Mouse (Mus musculus): ENCODE measurements around the gene Med27.

The Med27 gene

DNA sequence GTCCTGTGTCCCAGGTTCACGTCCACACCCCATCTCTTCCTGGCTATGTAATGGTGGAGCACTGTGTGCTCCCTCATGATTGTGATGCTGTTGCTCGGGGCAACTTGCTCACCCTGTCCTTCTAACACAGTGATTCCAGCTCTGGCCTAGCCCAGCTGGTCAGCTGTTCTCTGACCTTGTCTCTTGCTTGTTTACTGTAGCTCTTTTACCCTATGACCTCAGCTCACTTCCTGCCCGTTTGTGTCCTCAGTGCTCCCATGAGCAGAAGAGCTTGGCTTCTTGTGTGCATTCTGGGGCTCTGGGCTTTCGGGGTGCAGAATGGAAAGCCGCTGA is 91.9 kb downstream of the Med27 start:
- DNase-seq, result no peak

GRCm38 (mm10) chr2:29438986-29439385 is 92.4 kb downstream of the Med27 start:
- DNase-seq, result no peak

- DNase-seq, result no peak
Observed at GRCm38 (mm10) chr2:29439396-29439795, 92.8 kb downstream of the Med27 start.

DNA sequence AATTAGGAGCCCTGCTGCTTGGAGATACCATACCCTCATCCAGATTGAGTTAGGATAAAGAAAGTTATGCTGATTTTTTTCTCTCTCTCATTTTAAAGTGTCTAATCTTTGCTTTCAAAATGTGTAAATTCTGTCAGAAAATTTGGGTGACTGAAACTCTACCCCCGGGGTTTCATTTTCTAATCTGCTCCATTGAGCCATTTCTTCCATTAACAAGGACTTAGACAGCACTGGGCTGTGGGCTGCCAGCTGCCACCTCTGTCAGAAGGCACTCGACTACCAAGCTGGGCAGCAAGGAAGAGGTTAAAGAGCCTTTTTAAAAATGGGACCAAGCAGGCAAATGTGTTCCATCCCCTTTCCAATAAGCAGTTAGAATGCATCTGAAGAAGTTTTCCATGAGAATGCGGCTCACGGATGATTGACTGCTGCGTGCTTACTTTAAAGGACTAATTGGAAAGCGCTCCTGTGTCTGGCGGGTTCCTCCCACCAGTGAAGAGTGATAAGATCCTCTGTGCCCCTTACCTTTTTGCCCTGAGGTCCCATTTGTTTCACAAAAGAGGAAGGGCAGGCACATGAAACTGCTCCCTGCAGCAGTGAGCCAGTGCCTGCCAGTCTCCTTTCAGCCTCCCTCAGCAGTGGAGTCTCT is 93.4 kb downstream of the Med27 start:
- DNase-seq, result no peak

- DNase-seq, result no peak
Observed at GRCm38 (mm10) chr2:29442275-29442674, 95.7 kb downstream of the Med27 start.

DNA sequence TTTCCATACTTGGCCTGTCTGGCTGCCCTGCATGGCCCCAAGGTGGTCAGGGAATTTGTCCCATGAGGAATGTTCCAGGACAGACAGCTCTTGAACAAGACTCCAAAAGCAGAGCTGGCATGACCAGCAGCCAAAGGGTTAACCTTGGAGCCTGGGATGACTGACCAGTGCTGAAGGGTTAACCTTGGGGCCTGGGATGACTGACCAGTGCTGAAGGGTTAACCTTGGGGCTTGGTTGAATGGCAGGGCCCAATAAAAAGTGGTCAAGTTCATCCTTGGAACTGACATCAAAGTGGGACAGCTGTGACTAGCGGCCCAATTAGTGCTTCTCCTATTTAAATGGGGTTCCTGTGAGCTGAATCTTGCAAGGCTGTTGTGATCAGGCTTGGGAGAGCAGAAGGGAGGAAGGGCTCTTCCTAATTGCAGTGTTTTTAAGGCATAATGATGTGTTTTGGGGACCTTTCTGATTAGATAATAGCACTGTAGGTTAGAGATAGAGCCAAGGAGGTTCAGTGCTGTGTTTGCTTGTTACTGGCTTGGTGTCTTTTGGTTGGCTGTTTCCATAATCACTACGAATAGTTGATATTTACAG is 97.1 kb downstream of the Med27 start:
- no peak for DNase-seq

GRCm38 (mm10) chr2:29448476-29449002 is 101.9 kb downstream of the Med27 start:
- DNase-seq, result no peak

DNA sequence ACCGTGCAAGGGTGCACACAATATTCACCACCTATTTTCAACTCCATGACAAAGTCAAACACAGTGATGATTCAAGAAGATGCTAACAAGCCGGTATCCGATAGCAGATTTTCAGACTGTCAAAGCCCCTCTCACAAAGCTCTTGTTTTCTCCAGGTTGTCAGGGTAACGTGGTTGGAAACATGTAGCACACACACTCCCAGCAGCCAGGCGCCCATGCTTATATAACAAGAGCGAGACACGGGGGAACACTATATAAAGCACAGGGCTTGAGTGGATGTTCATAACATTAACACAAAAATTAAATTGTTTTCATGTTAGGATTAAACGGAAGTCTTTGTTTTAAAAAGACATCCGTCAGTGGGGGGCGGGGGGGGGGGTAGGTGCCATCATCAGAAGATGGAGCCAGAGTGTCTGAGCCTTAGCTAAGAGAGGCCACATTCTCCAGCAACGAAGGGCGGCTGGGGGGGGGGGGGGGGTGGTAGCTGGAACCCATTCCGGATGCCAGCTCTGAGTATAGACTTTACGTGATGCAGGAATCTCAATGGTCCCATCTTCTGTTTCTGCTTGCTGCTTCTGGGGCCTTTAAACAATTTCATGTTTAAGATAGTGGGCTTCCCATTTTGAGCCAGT is 104.9 kb downstream of the Med27 start:
- peak; percentile 82 for DNase-seq

DNA sequence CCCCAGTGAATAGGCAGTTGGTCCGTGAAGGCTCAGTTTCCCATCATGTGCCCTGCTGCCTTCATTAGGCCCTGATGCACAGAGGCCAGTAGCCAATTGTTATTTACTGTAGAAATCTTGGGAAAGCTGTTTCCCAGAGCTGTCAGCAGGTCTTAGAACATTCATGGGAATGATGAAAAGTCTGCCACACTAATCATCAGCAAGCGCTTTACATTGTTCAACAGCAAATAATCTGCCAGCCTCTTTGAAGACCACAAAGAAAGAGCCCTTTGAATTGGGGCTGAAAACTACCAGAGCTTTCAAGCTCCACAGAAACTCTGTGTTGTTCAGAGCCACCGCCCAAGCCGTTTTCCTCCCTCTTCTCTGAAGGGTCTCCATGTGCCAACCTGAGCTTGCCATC is 106.8 kb downstream of the Med27 start:
- no peak for DNase-seq

DNA sequence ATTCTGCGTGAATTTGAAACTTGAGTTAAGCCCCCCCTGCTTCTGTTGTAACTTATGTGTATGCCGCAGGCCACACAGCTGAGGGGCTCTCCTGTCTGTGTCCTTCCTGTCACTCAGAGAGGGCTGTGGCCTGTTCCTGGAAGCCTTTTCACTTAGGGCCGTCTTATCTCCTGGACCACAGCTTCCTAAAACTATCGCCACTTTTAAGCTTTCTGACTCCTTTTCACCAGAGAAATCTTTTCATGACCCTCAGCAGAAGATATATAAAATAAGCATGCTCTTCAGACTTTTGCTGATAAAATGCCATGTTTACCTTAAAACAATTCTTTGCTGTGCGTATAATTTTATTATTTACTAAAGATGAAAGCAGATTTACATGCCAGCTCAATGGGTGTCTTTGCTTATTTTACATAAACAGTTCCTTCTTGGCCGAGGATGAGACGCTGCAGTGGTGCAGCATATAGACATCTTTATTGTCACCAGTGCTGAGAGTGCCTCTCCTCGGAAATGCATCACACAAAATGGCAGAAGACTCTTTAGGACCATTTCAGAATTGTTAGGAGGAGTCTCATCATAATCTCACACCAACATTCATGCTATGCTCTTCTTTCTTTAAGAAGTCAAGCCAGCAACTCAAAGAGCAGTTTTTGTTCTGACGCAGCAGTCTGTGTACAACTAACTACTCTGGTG is 110.2 kb downstream of the Med27 start:
- no peak for DNase-seq

- DNase-seq, result no peak
Observed at GRCm38 (mm10) chr2:29457677-29458076, 111.1 kb downstream of the Med27 start.

- DNase-seq, result no peak
Observed at GRCm38 (mm10) chr2:29458346-29458950, 111.8 kb downstream of the Med27 start.

- DNase-seq, result no peak
Observed at GRCm38 (mm10) chr2:29459648-29460047, 113.0 kb downstream of the Med27 start.

- no peak for DNase-seq
Observed at GRCm38 (mm10) chr2:29461841-29462240, 115.2 kb downstream of the Med27 start.

DNA sequence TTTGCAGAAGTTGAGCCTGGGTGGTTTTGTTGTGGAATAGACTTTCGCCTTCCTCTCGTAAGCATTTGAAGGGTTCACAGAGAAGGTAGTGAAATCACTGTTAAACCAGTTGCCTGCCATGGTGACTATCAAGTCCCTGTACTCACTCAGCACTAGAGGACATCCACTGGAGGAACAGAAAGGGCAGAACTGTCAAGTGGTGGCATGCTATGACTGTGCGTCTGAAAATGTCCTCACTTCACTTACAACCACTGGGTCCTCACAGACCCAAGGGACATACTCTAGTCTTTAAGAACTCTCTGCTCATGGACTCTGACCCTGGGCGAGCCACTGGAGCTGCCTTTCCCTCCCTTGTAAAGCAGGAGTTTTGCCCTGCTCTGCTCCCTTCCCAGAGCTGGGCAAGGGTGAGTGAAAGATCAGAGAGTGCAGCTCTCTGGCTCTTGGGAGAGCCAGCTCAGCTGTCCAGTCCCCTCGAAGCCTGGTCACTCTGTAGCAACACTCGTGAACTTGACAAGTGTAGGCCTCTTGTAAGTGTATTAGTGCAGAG is 116.5 kb downstream of the Med27 start:
- DNase-seq, result no peak

DNA sequence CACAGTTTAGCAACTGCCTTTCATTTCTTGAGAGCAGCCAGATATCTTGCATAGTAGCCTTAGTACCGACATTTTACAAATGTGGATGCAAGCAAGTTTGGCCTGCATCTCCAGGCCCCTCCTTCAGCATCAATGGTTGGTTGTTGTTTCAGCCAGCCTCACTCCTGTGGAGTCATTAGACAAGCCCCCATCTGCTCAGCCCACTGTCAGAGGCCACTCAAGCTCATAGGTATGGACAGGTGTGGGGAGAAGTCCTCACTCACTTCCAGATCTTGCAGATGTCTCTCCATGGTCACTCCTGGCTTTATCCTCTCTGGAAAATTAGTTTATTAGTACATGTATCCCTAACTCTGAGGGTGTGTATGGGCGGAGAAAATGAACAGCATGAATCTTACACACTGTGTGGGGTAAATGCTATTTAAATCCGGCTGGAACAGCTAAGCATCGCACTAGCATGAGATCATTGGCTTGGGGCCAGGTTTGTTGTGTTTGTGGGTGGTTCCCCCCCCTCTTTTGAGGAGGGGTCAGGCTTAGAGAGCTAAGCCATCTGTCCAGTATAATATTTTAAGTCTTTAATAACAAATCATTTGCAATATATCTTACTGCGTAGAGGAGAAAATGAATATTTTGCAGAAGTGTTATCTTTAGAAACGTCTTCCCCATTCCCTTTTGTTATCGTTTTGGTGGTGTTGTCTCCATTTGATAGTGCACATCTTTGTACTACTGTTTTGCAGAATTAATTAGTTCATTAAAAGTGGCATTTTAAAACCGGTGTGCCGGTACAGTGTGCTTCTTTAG is 118.4 kb downstream of the Med27 start:
- peak; percentile 87 for DNase-seq

DNA sequence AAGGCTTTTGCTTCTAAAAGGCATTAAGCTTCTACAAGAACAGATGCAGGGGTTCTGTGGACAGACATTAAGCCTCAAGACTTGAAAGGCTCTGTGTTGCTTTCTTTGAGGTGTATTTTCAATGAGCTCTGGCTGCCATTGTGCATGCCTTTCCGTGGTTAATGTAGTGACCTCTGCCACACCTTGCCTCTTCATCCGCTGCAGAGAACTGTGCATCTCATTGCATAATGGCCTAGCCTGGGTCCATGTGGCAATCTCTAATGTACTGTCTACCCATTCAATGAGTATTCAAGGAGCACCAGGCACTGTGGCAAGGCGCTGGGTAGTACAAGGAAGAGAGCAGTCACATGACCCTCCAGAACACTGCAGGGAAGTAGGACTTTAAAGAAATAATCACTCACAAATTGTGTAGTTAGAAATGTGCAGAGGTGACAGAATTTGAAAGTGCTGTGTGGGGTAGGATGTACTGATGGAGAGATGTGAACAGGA is 119.1 kb downstream of the Med27 start:
- DNase-seq, result no peak

DNA sequence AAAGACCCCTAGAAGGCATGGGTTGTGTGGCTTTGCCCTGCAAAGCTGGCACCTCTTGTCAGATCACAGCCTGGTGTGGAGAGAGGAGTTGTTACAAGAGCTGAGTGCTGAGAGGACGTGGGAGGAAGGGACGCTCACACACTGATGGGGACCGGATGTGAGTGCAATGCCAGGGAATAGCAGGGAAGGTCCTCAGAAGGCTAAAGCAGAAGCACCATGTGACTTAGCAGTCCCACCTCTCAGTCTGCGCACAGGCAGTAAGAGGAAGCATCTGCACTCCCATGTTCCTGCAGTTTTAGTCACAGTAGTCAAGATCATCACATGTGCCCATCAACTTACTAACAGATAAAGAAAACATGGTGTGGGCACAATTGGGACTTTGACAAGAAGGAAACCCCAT is 119.8 kb downstream of the Med27 start:
- DNase-seq, result peak; percentile 44

GRCm38 (mm10) chr2:29468517-29468936 is 121.9 kb downstream of the Med27 start:
- peak; percentile 77 for DNase-seq

DNA sequence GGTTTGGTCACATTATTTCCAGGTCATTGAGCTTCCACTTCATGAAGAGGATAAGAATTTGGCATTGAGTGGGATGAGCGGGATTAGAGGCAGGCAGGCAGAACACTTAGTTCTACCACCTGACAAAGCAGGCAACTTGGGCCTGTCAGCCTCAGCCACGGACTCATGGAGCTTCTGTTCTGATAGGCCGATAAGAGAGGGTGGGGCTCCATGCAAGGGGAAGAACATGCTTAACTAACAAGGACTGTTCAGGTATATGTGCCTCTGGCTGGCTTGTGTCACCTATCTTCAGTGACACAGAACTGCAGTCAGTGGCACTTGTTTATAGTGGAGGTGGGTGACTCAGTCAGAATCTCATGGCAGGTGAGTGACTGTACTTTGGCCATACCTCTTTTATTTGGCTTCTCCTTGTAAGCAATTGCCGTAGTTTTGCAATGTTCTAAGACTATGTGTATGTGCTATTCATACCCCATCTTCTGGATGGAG is 126.4 kb downstream of the Med27 start:
- no peak for DNase-seq

DNA sequence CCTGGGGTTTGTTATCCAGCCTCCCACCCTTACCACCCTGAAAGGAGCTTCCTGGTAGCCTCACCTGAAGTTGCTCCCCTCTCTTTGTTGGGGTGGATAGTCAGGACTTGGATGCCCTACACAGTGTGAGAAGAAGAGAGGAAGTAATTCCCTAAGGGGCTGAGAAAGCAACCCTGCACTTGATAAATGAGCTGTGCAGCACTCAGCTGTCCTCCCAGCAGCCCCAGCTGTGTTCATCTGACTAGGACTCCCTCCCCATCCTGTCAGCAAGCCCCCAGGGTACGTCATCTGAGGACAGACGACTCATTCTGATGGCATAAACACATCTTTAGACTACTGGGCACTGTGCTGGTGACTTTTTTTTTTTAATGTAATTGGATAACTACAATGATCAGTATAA is 127.3 kb downstream of the Med27 start:
- no peak for DNase-seq

- no peak for DNase-seq
Observed at GRCm38 (mm10) chr2:29476702-29477101, 130.1 kb downstream of the Med27 start.

Data from layer of hippocampus, adult 9-11 months (tissue).